Mouse (Mus musculus) thymus, postnatal 0 days (tissue): ENCODE results near the gene Zg16. TPM values are rescaled to one million over a fixed set of nuclear protein-coding genes. Genes with fewer than 3 reads are reported as not detected.
"Not testable (repeated sequence)": the region's sequence is repeated elsewhere in the genome, so short reads cannot be mapped to it uniquely, and the experiment has no call there.

ENCODE experiments used
- DNase-seq: peaks from one replicate; pipeline ENCODE4 v3.0.0-alpha.2; 2015; ENCODE audit warnings: low spot score
- polyA plus RNA-seq: library from polyadenylated mRNA; unstranded; fragments of >200 nt; fragmentation: Nextera tagmentation; extraction: Ambion mirVana; gene quantifications from 2 replicates; pipeline ENCODE4 v1.2.1, GENCODE M21; 2015

Gene Zg16
- polyA plus RNA-seq, 1 experiment from 2014 or later: 2.4 TPM

DNA sequence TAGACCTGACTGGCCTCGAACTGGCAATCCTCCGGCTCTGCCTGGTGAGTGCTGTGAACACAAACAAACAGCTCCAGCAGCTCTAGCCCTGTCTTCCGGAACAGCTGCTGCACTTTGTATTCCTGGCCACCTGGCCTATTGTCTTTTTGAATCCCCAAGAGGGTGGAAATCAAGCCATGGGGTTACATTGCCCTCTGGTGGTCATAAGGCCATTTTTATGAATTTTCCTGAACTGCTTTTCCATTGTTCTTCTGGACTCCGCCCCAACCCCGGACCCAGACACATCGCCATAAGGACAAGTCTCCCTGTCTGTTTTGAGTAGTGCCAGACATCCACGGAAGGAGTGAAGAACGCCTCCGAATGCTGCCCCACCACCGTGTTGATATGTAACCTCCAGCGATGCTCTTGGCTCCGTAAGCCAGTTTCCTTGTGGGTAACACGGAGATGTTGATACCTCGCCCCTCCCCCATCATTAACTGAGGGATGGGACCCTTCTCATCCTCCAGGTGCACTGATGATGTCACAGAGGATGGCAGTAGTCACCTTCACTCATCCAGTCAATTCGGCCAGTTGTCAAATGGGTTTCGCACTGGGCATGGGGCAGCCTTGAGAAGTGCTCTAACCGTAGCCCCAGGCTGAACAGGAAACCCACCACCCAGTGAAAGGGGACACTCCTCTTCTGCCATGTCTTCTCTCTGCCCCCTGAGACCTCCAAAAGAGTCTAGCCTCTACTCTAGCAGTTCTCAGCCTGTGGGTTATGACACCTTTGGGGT, 17.6 kb upstream of the Zg16 start:
- peak; percentile 95 for DNase-seq

DNA sequence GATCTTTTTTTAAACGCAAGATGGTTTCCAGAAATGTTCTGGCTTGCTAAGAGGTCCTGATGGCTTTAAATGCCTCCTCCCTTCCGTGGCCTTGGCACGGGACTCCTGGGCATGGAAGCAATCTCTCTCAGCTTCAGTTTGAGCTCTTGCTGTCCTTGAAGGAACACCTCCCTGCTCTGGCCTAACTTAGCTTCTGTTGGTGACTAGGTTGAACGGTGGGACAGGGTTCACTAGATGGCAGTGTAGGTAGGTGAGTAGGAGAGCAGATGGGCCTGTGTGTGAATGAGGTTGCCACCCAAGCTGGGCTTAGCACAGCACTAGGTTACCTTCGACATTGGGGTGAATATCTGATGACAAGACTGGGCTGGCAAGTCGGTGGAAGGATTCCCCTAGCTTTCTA, 16.8 kb upstream of the Zg16 start:
- peak; percentile 72 for DNase-seq

DNA sequence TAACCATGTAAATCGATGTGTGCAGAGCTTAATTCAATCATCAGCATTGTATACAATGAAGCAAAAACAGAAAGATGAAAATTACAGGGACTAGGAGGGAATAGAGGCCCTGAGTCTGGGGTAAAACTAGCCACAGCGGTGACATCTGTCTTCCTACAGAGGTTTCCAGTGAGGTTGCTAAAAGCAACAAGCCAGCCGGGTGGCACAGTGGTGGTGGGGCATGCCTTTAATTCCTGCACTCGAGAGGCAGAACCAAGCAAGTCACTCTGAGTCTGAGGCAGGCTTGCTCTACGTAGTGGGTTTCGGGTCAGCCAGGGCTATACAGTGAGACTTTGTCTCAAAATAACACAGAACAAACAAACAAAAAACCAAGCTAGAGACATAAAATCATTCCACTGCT, 15.0 kb upstream of the Zg16 start:
- no peak for DNase-seq

DNA sequence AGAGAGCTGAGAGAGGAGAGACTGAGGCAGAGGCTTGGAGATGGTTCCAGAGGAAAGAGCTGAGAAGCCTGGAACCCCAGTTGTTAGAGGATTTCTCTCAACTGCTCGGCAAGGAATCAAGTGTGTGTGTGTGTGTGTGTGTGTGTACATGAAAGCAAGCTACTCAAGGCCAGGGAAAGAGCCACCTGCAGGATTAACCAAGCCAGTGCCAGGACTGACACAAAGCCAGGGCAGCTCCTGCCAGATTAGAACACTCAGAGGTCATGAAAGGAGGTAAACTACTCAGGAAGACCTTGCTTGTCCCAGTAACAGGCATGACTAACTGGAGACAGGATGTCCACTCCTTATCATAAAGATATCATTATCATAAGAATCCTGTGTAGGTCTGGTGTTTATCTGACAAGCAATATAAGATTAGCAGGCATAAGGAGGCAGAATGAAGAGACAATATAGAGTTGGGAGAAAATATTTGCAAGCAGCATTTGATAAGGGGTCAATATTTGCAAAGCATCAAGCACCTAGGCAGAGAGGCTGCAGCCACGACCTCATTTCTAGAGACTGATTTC, 14.4 kb upstream of the Zg16 start:
- DNase-seq: peak; percentile 36

DNA sequence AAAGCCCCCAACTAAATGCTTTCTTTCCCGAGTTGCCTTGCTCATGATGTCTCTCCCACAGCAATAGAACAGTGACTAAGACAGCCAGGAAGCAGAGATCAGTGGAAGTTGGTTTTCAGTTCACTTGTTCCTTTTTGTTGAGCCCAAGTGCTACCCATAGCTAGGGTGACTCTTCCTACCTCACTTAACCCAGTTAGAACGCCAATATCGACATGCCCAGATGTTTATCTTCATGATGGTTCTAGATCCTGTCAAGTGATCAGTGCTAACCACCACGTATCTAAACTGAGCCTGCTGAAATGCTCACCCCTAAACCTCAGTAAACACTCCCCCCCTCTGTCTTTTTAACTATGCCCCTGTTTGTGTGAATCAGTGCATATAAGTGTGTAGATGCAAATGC, 12.4 kb upstream of the Zg16 start:
- DNase-seq: no peak

DNA sequence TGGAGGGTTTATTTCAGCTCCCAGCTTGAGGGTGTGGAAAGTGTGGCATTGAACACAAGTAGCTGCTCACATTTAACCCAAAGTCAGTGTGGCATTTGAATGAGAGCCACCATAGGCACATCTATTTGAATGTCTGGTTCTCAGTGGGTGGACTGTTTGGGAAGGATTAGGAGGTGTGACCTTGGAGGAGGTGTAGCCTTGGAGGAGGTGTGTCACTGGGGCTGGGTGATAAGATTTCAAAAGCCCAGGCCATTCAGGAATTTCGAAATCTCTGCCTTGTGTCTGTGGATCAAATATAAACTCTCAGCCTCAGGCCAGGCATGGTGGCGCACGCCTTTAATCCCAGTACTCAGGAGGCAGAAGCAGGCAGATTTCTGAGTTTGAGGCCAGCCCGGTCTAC, 11.8 kb upstream of the Zg16 start:
- no peak for DNase-seq

DNA sequence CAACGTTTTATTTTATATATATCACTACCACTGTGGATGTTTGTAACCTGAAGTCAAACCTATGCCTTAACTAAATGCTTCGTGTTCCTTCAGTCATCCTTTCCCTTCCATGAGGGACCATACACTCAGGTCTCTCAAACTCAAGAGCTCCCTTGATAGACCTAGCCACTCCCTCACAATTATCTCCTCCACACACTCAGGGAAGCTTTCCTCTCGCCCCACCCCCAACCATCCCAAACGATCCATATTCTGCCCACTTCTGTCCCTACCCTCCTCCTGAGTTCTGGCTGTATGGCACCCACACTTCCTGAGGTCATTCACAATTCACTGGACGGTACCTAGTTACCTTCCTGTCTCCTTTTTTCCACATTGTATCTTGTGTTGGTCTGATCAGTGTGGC, 11.4 kb upstream of the Zg16 start:
- no peak for DNase-seq

DNA sequence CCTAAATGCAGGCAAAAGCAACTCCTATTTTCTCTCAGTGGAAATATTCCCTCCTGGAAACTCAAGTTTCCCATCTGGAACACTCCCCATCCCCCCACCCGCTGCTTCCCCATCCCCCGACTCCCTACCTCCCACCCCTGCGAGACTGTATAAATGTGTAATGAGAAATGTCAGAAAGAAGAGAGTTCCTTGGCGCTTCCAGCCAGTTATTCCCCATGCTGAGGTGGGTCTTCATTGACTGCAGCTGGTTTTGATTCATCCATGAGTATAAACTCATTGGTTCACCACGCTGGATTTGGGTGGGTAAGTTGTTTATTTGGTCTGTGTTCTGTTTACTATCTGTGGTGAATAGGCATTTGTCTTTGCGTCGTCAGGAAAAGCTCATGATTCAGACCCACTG, 9.3 kb upstream of the Zg16 start:
- DNase-seq: no peak

DNA sequence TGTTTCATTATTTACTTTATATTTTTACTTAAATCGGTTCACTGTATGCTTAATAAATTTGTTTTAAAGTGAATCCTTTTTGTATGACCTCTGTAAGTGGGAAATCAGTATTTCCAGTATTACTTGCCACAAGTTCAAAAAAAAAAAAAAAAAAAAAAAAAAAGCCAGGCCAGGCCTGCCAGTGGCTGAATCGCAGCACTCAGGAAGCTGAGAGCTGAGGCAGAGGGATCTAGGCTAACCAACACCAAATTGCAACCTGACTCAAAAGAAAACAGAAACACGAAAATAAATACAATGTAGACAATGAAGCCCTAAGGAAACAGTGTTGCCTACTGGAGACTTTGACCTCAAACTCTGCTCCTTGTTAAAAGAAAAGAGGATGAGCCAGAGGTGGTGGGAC, 6.8 kb upstream of the Zg16 start:
- DNase-seq: no peak

DNA sequence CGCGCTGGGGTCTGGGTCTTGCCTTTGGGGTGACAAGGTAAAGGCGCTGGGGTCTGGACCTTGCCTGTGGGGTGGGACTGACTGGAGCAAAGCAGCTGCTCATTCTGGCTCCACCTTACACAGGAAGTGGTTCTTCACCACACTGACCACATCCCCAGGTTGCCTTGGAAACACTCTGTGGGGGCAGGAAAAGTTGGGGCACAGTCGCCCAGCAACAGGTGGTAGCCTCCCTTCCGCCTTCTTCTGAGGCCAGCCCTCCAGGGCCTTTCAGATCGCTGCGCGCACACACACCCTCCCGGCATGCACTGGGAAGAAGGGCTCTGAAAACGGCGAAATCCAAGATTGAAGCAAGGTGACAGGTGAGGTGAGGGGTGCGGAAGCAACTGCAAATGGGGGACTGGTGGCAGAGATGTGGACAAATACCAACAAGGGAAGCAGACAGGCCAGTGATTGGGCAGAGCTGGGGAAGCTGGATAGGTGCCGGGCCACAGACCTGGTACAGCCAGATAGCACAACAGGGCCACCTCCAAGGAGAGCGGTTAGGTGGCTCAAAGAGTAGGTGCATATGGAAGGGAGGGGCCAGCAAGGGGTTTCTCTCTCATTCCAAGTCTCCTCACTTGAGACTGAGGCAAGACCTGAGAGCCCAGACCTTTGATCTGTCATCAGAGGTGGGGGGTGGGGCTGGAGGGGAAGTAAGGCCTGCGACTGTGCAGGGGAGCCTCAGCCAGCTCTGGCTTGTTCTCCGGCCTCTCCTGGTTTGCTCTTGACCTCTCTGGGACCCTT, 4.2 kb upstream of the Zg16 start, which contains the start of gene AI467606:
Gene AI467606 (plus strand): TSS at position 246 of the 783 bp plus-strand sequence.
- DNase-seq: peak; percentile 99

DNA sequence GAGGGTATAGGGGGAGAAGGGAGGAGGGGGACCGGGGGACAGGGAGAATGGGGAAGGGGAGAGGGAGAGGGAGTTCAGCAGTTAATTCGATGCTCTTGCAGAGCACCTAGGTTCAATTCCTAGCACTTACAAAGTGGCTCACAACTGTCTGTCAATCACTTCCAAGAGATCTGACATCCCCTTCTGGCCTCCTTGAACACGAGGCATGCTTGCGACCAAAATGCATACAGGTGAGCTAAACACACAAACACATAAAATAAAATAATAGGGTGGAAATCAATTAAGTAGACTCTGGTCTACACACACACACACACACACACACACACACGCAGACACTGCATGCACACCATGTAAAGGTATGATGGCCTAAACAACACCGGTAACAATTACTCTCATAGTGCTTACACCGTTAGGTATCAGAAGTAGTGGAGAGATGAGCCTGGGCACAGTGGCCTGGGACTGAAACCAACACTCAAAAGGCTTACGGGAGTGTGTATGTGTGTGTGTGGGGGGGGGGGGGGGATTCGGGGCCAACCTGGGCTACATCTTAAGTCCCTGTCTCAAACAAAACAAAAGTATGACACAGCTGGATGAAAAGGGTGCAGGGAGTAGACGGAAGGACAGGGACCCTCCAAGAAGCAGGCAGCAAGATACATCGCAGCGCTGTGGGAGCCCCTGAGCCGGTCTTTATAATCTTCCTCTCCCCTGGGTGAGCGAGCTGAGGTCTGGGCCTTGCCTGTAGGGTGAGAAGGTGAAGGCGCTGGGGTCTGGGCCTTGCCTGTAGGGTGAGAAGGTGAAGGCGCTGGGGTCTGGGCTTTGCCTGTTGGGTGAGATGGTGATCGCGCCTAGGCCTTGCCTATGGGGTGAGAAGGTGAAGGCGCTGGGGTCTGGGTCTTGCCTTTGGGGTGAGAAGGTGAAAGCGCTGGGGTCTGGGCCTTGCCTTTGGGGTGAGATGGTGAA, 3.3 kb upstream of the Zg16 start:
- DNase-seq: peak; percentile 36

DNA sequence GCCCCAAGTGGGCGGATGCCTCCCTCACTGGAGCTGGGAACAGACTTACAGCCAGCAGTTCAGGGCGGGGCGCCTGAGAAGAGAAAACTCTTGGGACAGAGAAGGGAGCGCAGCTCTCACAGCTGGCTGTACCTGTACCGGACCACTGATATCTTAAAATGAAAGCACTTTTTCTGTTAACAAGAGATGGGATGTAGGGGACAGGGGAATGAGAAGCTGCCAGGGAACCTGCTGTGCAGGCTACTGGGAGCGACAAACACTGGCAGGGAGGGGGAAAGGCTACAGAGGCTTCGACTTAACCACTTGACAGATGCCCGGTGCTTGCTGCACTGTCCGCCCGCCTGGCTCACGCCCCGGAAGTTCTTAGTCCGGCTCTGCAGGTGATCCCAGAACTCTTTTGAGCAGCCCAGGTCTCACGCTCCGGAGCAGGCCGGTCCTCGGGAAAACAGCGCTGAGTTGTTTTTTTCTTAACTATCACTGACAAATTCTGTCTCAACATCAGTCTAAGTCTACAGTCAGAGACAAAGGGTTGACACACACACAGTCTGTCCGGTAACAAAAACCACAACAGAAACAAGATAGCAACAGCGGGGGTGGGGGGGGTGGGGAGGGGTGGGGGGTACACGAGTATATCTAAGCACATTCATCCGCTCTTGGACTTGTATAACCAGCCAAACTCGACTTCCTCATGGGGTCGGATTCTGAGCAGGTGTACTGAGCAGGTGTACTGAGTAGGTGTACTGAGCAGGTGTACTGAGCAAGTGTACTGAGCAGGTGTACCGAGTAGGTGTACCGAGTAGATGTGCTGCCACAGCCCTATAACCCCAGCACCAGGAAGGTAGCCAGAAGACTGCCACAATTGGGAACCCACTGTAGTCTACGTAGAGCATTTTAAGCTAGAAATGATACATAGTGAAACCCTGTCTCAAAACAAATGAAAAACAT, 2.0 kb upstream of the Zg16 start:
- DNase-seq: peak; percentile 59

DNA sequence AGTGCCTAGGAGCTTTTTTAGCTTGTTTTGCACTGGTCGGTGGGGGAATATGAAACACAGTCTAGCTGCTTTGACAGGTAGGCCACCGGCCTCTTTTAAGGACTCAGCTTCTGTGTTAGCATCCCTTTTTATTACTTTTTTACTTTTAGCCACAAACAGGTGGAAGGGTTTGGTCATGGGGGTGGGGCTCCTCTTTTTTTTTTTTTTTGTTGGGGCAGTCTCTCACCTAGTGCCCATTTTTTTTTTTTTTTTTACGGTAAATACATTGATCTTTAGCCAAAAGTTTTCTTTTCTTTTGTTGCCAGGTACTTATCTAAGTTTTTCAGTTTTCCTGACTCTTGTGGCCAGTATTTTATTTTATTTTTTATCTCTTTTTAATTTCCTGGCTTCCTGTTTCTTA, 955 bp upstream of the Zg16 start:
- DNase-seq: no peak

DNA sequence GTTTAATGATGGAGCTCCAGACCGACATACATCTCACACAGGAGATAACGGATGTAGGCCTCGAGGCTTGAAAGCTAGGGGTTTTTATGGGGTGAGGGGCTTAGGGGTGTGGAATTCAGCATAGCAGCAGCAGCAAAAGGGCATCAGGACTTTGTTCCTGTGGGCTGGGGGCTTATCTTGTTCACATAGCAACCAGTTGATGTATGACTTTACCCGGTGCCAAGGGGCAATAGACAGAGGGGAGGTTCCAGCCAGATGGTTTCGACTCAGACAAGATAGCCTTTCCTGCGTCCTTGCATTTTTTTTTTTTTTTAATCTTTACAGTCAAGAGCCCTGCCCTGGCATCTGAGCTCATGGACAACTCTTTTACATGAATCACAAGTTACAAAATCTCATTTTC, 1.4 kb downstream of the Zg16 start:
- DNase-seq: not testable (repeated sequence)

DNA sequence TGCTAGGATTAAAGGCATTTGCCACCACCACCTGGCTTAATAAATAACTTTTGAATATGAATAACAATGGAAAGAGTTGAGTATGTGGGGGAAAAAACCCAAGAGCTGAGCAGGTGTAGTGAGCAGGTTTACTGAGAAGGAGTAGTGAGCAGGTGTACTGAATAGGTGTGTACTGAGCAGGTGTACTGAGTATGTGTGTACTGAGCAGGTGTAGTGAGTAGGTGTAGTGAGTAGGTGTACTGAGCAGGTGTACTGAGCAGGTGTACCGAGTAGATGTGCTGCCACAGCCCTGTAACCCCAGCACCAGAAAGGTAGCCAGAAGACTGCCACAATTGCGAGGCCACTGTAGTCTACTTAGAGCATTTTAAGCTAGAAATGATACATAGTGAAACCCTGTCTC, 2.3 kb downstream of the Zg16 start:
- DNase-seq: no peak

DNA sequence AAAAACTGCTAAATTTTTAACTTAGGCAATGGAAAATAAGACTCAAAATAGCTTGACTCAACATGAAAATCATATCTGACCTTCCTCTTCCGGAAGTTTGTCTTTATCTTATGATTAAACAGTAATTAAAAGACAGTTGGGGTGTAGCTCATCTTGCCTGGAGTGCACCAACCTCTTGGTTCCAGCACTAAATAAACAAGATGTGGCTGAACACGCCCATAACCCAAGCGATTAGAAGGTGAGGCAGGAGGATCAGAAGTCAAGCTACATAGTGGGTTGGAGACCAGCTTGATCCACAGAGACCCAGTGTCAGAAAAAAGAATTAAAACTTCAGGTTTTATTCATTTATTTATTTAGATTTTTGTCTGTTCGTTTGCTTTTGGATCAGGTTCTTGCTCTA, 3.4 kb downstream of the Zg16 start:
- no peak for DNase-seq

DNA sequence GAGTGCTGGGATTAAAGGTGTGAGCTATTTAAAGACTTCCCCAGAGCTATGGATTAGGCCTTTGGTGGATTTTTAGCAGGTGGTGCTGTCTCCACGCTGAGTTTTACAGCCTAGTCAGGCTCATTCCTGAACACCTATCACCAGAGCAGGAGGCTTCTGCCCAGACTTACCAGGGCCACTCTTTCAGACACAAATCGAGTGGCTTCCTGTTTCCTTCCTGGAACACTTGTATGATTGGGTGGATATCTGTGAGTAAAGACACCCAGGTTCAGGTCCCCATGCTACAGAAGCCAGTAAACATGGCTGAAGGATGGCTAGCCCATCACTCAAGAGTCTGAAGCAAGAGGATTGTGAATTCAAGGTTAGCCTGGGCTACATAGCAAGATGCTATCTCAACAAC, 4.1 kb downstream of the Zg16 start:
- no peak for DNase-seq

DNA sequence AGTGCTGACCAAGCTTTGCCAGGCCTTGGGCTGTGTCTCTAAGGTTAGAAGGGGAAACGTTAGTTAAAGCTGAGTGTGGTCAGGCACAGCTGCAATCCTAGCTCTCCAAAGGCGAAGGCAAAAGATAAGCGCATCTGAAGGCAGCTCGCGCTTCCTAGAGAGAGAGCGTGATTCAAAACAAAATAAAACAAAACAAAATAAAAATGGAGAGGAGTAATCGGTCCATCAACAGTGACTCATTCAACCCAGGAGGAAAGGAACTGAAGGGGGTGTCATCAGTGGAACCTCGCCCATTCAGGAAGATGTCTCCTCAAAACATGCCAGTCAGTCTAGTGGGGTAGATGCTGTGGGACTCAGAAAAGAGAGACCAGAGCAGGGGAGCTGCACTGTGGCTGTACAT, 4.9 kb downstream of the Zg16 start:
- DNase-seq: no peak

DNA sequence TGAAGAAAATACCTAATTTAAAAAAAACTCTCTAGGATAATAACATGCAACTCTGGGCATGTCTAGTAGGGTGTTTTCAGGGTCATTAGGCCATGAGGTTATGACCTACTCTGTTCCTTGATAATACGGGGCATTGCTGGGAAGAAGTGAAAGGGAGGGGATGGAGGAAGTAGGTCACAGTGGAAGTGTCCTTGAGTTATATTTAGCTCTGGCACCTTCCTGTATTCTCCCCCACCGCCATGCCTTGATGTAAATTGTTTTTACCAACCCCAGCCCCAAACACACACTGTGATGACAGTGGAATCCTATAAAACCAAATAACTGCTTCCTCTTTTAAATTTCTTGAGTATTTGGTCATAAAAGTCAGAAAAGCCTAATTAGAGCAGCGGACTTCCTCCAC, 7.1 kb downstream of the Zg16 start:
- peak; percentile 26 for DNase-seq

DNA sequence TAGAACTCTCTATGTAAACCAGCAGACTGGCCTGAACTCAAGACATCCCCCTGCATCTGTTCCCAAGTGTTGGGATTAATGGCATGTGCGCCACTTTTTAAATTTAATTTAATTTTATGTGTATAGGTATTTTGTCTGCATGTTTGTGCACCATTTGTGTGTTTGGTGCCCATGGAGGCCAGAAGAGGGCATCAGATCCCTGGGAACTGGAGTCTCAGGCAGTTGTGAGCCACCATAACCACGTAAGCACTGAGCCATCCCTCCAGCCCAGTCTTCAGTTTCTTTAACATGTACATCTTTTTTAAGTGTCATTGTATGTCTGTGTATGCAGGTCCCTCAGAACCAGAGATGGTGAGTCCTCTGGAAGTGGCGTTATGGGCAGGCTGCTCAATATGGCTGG, 9.4 kb downstream of the Zg16 start:
- DNase-seq: peak; percentile 54
